Mouse (Mus musculus) T-helper 17 cell (primary cell): ENCODE measurements around the gene Myo18a.

Experiments used
- in situ Hi-C, 2 experiments: fragments of 300-600 bp; cut with MboI, MseI; formaldehyde crosslinking; loops; 1 replicate in 1 of 2; 2 replicates in 1 of 2; pipeline ENCODE4 v1.15.1; 2025; ENCODE audit warnings: high pct_unique_total_duplicates in 2 of 2

Gene Myo18a

GRCm38 (mm10) chr11:77896820-77897805 lies 134.1 kb downstream of the Myo18a start:
- in situ Hi-C loops: no loop called here

- in situ Hi-C loops: loop anchor here in 1 of 2 experiments (25.0 kb wide), 1 partner anchor 762 kb away; no protein-coding TSS in a partner anchor
These were observed 137.1 kb downstream of the Myo18a start for GRCm38 (mm10) chr11:77900187-77900586.

GRCm38 (mm10) chr11:77900696-77901095 lies 137.7 kb downstream of the Myo18a start:
- in situ Hi-C loops: loop anchor here in 1 of 2 experiments (25.0 kb wide), 1 partner anchor 762 kb away; no protein-coding TSS in a partner anchor

GRCm38 (mm10) chr11:77901366-77901765 lies 138.3 kb downstream of the Myo18a start:
- in situ Hi-C loops: loop anchor here in 1 of 2 experiments (25.0 kb wide), 1 partner anchor 761 kb away; no protein-coding TSS in a partner anchor

- in situ Hi-C loops: loop anchor here in 1 of 2 experiments (25.0 kb wide), 1 partner anchor 760 kb away; no protein-coding TSS in a partner anchor
These were observed 138.8 kb downstream of the Myo18a start for GRCm38 (mm10) chr11:77901775-77902355.

GRCm38 (mm10) chr11:77903761-77904160 lies 140.7 kb downstream of the Myo18a start:
- in situ Hi-C loops: loop anchor here in 1 of 2 experiments (25.0 kb wide), 1 partner anchor 759 kb away; no protein-coding TSS in a partner anchor

GRCm38 (mm10) chr11:77904707-77905106 lies 141.7 kb downstream of the Myo18a start:
- in situ Hi-C loops: loop anchor here in 1 of 2 experiments (25.0 kb wide), 1 partner anchor 758 kb away; no protein-coding TSS in a partner anchor

- in situ Hi-C loops: loop anchor here in 1 of 2 experiments (25.0 kb wide), 1 partner anchor 756 kb away; no protein-coding TSS in a partner anchor
These were observed 143.1 kb downstream of the Myo18a start for GRCm38 (mm10) chr11:77906097-77906687.

GRCm38 (mm10) chr11:77906747-77907174 lies 143.7 kb downstream of the Myo18a start:
- in situ Hi-C loops: loop anchor here in 1 of 2 experiments (25.0 kb wide), 1 partner anchor 756 kb away; no protein-coding TSS in a partner anchor

- in situ Hi-C loops: loop anchor here in 1 of 2 experiments (25.0 kb wide), 1 partner anchor 754 kb away; no protein-coding TSS in a partner anchor
These were observed 145.4 kb downstream of the Myo18a start for GRCm38 (mm10) chr11:77908468-77908867.

- in situ Hi-C loops: loop anchor here in 1 of 2 experiments (25.0 kb wide), 1 partner anchor 753 kb away; no protein-coding TSS in a partner anchor
These were observed 146.3 kb downstream of the Myo18a start for GRCm38 (mm10) chr11:77909376-77909775.

GRCm38 (mm10) chr11:77909776-77910175 lies 146.7 kb downstream of the Myo18a start:
- in situ Hi-C loops: loop anchor here in 1 of 2 experiments (25.0 kb wide), 1 partner anchor 753 kb away; no protein-coding TSS in a partner anchor

- in situ Hi-C loops: loop anchor here in 1 of 2 experiments (25.0 kb wide), 1 partner anchor 749 kb away; no protein-coding TSS in a partner anchor
These were observed 150.5 kb downstream of the Myo18a start for GRCm38 (mm10) chr11:77913505-77913904.

GRCm38 (mm10) chr11:77914598-77915260 lies 151.7 kb downstream of the Myo18a start:
- in situ Hi-C loops: loop anchor here in 1 of 2 experiments (25.0 kb wide), 1 partner anchor 748 kb away; no protein-coding TSS in a partner anchor
